Mouse (Mus musculus): ENCODE measurements around the gene Kiss1. TPM values are rescaled to one million over a fixed set of nuclear protein-coding genes. Genes with fewer than 3 reads are reported as not detected.

Kiss1 gene
- polyA plus RNA-seq, 1 experiment from 2014 or later = not detected

- no peaks in the 10 kb centered on the region for H3K9me3 ChIP-seq
- no peak for ATAC-seq (ENCODE audit: low FRiP score, low read depth)
- 2% methylated on average over 27 of the region's 27 CpGs for whole genome bisulfite sequencing
- no peak overlapping the region for H3K27ac ChIP-seq (replicated peaks)
- peak overlapping the region; percentile 71 for H3K4me3 ChIP-seq
- H3K4me2 ChIP-seq (replicated peaks) = peak overlapping the region; percentile 98
- H3K4me1 ChIP-seq = peaks cover 23% of the 10 kb centered on the region
- peak overlapping the region; percentile 67 for H3K9ac ChIP-seq (replicated peaks)
- H3K36me3 ChIP-seq = no peaks in the 10 kb centered on the region
- peaks cover 58% of the 10 kb centered on the region for H3K27me3 ChIP-seq
These were observed 42.5 kb downstream of the Kiss1 start for GRCm38 (mm10) chr1:133364022-133364630.

GRCm38 (mm10) chr1:133364890-133365289 lies 43.2 kb downstream of the Kiss1 start:
- Histone ChIP-seq H3K27ac (replicated peaks) (no peak overlapping the region), H3K9ac (replicated peaks) (no peak overlapping the region), H3K4me2 (replicated peaks) (no peak overlapping the region), H3K4me3 (no peak overlapping the region), H3K36me3 (no peaks in the 10 kb centered on the region), H3K4me1 (peaks cover 23% of the 10 kb centered on the region), H3K9me3 (no peaks in the 10 kb centered on the region), H3K27me3 (peaks cover 54% of the 10 kb centered on the region)
- ATAC-seq (ENCODE audit: low FRiP score, low read depth) = no peak
- 47% methylated on average over 2 of the region's 2 CpGs for WGBS

GRCm38 (mm10) chr1:133366951-133367605 lies 45.4 kb downstream of the Kiss1 start:
- Histone ChIP-seq H3K27ac (replicated peaks) (no peak overlapping the region), H3K9me3 (no peaks in the 10 kb centered on the region), H3K9ac (replicated peaks) (no peak overlapping the region), H3K4me3 (no peak overlapping the region), H3K4me2 (replicated peaks) (no peak overlapping the region), H3K4me1 (peaks cover 23% of the 10 kb centered on the region), H3K27me3 (peaks cover 48% of the 10 kb centered on the region), H3K36me3 (no peaks in the 10 kb centered on the region)
- ATAC-seq (ENCODE audit: low FRiP score, low read depth) = no peak
- WGBS = 57% methylated on average over 10 of the region's 10 CpGs

- Histone ChIP-seq H3K9ac (replicated peaks) (0 out of 2 replicates have a peak overlapping the region, but pooled peaks have one; percentile 28), H3K27me3 (peaks cover 40% of the 10 kb centered on the region), H3K9me3 (no peaks in the 10 kb centered on the region), H3K4me3 (no peak overlapping the region), H3K4me1 (peaks cover 30% of the 10 kb centered on the region), H3K36me3 (no peaks in the 10 kb centered on the region), H3K4me2 (replicated peaks) (0 out of 2 replicates have a peak overlapping the region, but pooled peaks have one; percentile 2), H3K27ac (replicated peaks) (no peak overlapping the region)
- no peak for ATAC-seq (ENCODE audit: low FRiP score, low read depth)
- WGBS = 15% methylated on average over 11 of the region's 11 CpGs
These were observed 46.2 kb downstream of the Kiss1 start for GRCm38 (mm10) chr1:133367606-133368488.

GRCm38 (mm10) chr1:133368644-133369043 lies 47.0 kb downstream of the Kiss1 start:
- 65% methylated on average over 10 of the region's 10 CpGs for WGBS
- no peaks in the 10 kb centered on the region for H3K36me3 ChIP-seq

GRCm38 (mm10) chr1:133370352-133370751 lies 48.7 kb downstream of the Kiss1 start:
- WGBS = 84% methylated on average over 4 of the region's 4 CpGs
- ATAC-seq (ENCODE audit: low FRiP score, low read depth) = no peak
- Histone ChIP-seq H3K9me3 (no peaks in the 10 kb centered on the region), H3K27ac (replicated peaks) (no peak overlapping the region), H3K4me1 (peaks cover 23% of the 10 kb centered on the region), H3K9ac (replicated peaks) (no peak overlapping the region), H3K27me3 (peaks cover 25% of the 10 kb centered on the region), H3K4me2 (replicated peaks) (no peak overlapping the region), H3K4me3 (no peak overlapping the region), H3K36me3 (no peaks in the 10 kb centered on the region)

More at GRCm38 (mm10) chr1:133368644-133369043, 47.0 kb downstream of the Kiss1 start:
- Histone ChIP-seq H3K4me3 (no peak overlapping the region), H3K9me3 (no peaks in the 10 kb centered on the region), H3K4me1 (peaks cover 31% of the 10 kb centered on the region), H3K9ac (replicated peaks) (no peak overlapping the region), H3K4me2 (replicated peaks) (no peak overlapping the region), H3K27ac (replicated peaks) (no peak overlapping the region), H3K27me3 (peaks cover 37% of the 10 kb centered on the region)
- ATAC-seq (ENCODE audit: low FRiP score, low read depth) = no peak

- H3K4me1 ChIP-seq = peaks cover 25% of the 10 kb centered on the region
- no peak overlapping the region for H3K4me3 ChIP-seq
- no peak overlapping the region for H3K9ac ChIP-seq (replicated peaks)
- no peak overlapping the region for H3K4me2 ChIP-seq (replicated peaks)
- H3K27me3 ChIP-seq = peaks cover 14% of the 10 kb centered on the region
- H3K27ac ChIP-seq (replicated peaks) = no peak overlapping the region
- H3K9me3 ChIP-seq = no peaks in the 10 kb centered on the region
- H3K36me3 ChIP-seq = no peaks in the 10 kb centered on the region
- ATAC-seq (ENCODE audit: low FRiP score, low read depth) = no peak
- 88% methylated on average over 6 of the region's 6 CpGs for WGBS
These were observed 49.8 kb downstream of the Kiss1 start for GRCm38 (mm10) chr1:133371431-133371830.

- Histone ChIP-seq H3K27ac (replicated peaks) (no peak overlapping the region), H3K4me1 (peaks cover 25% of the 10 kb centered on the region), H3K9me3 (no peaks in the 10 kb centered on the region), H3K4me3 (no peak overlapping the region), H3K9ac (replicated peaks) (no peak overlapping the region), H3K36me3 (no peaks in the 10 kb centered on the region), H3K4me2 (replicated peaks) (no peak overlapping the region), H3K27me3 (peaks cover 8% of the 10 kb centered on the region; the same call in 1 of the 2 replicates)
- ATAC-seq (ENCODE audit: low FRiP score, low read depth) = no peak
- WGBS = 71% methylated on average over 8 of the region's 8 CpGs
These were observed 50.4 kb downstream of the Kiss1 start for GRCm38 (mm10) chr1:133372113-133372512.

- Histone ChIP-seq H3K36me3 (no peaks in the 10 kb centered on the region), H3K27ac (replicated peaks) (no peak overlapping the region), H3K4me1 (peaks cover 20% of the 10 kb centered on the region), H3K9ac (replicated peaks) (no peak overlapping the region), H3K4me2 (replicated peaks) (no peak overlapping the region), H3K9me3 (no peaks in the 10 kb centered on the region), H3K27me3 (peaks cover 5% of the 10 kb centered on the region; the same call in 1 of the 2 replicates), H3K4me3 (no peak overlapping the region)
- 78% methylated on average over 10 of the region's 10 CpGs for WGBS
- no peak for ATAC-seq (ENCODE audit: low FRiP score, low read depth)
These were observed 54.1 kb downstream of the Kiss1 start for GRCm38 (mm10) chr1:133375696-133376346.

- no peak for ATAC-seq (ENCODE audit: low FRiP score, low read depth)
- Histone ChIP-seq H3K36me3 (no peaks in the 10 kb centered on the region), H3K4me2 (replicated peaks) (no peak overlapping the region), H3K4me3 (no peak overlapping the region), H3K27ac (replicated peaks) (no peak overlapping the region), H3K4me1 (peaks cover 21% of the 10 kb centered on the region), H3K27me3 (peaks cover 5% of the 10 kb centered on the region; the same call in 1 of the 2 replicates), H3K9ac (replicated peaks) (no peak overlapping the region), H3K9me3 (no peaks in the 10 kb centered on the region)
- 93% methylated on average over 5 of the region's 5 CpGs for WGBS
These were observed 55.9 kb downstream of the Kiss1 start for GRCm38 (mm10) chr1:133377547-133377946.

Measured in midbrain, embryonic 12.5 days (tissue).